Mouse (Mus musculus): ENCODE measurements around the gene Gnb1.

DNA sequence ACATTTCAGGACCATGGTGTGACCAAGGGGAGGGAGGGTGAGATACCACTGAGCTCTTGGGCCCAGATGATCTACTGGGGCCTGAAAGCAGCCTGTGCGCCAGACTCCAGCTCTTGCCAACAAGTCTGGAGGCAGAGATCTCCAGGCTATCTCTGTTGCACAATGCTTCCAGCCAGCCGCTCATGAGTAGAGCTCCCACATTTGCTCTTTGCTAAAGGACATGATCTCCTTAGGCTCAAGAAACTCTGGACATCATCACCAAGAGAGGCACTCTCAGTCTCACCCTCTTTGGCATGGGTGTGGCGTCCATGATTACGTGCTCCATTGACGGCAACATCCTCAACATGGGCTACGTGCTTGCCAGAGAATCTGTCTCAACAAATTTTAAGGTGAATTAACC, 27.6 kb upstream of the Gnb1 start:
- TF ChIP-seq POLR2A (IDR thresholded peaks at IDR 0.05; ENCODE audit: insufficient read depth, low read length) = no peak
- no peak for TF ChIP-seq CTCF (IDR thresholded peaks at IDR 0.05; ENCODE audit: low read depth, low read length)
